ENCODE assay signal across 24 mouse cellular contexts in genomic region chr4:55763112-55763511, GRCm38 (mm10).
DNase-seq lines count a peak whose midpoint lies in the region; ATAC-seq and TF ChIP-seq lines count a peak whose summit lies in the region.
"Had no signal": no experiment of that assay in that cellular context is flagged by ENCODE, and none has a peak within 500 bp of the region (broad histone marks: within the 10 kb centered on the region; RNA-seq: fewer than 3 reads in every experiment).

No protein-coding gene starts in this region.

- no peak overlapping the region for H3K9ac ChIP-seq in liver, adult 2 months (ENCODE audit: low read depth, low read length)
- no peak overlapping the region for H3K9ac ChIP-seq in liver, postnatal 0 days (replicated peaks)
- H3K9ac ChIP-seq in intestine, postnatal 0 days (ENCODE audit: low read depth, low read length): no peak overlapping the region
- no peak overlapping the region for H3K9ac ChIP-seq in forebrain, postnatal 0 days
- H3K9ac ChIP-seq: forebrain, embryonic 13.5 days; hindbrain, embryonic 13.5 days; intestine, embryonic 15.5 days had no signal

- peaks cover 6% of the 10 kb centered on the region; the same call in 1 of the 2 replicates for H3K4me1 ChIP-seq in liver, adult 2 months (ENCODE audit: control insufficient read depth, insufficient read depth, low read length)
- no peaks in the 10 kb centered on the region for H3K4me1 ChIP-seq in liver, postnatal 0 days (ENCODE audit: insufficient read depth)
- H3K4me1 ChIP-seq in intestine, postnatal 0 days (replicated peaks; ENCODE audit: control insufficient read depth, insufficient read depth, low read length): no peaks in the 10 kb centered on the region
- H3K4me1 ChIP-seq in forebrain, postnatal 0 days (ENCODE audit: insufficient read depth): no peaks in the 10 kb centered on the region
- H3K4me1 ChIP-seq: forebrain, embryonic 13.5 days; heart, embryonic 10.5 days; hindbrain, embryonic 13.5 days; intestine, embryonic 15.5 days had no signal

- H3K9me3 ChIP-seq in liver, postnatal 0 days (ENCODE audit: low read length): no peaks in the 10 kb centered on the region
- no peaks in the 10 kb centered on the region for H3K9me3 ChIP-seq in intestine, postnatal 0 days (ENCODE audit: control insufficient read depth)
- no peaks in the 10 kb centered on the region for H3K9me3 ChIP-seq in forebrain, postnatal 0 days (ENCODE audit: low read length)
- H3K9me3 ChIP-seq: forebrain, embryonic 10.5 days; forebrain, embryonic 13.5 days; heart, embryonic 10.5 days; hindbrain, embryonic 10.5 days; hindbrain, embryonic 13.5 days; intestine, embryonic 15.5 days had no signal

- H3K4me2 ChIP-seq in liver, postnatal 0 days (ENCODE audit: low read depth, low read length): no peak overlapping the region
- H3K4me2 ChIP-seq in intestine, postnatal 0 days (replicated peaks; ENCODE audit: low read depth): no peak overlapping the region
- H3K4me2 ChIP-seq in forebrain, postnatal 0 days (ENCODE audit: low read depth): no peak overlapping the region
- H3K4me2 ChIP-seq: forebrain, embryonic 13.5 days; hindbrain, embryonic 13.5 days; intestine, embryonic 15.5 days had no signal

- H3K27me3 ChIP-seq in liver, adult 2 months (ENCODE audit: control insufficient read depth, insufficient read depth, low read length): 0 out of 2 replicates have a peak, but pooled peaks cover 3% of the 10 kb centered on the region
- H3K27me3 ChIP-seq in liver, postnatal 0 days (ENCODE audit: insufficient read depth, low read length): no peaks in the 10 kb centered on the region
- H3K27me3 ChIP-seq in intestine, postnatal 0 days (replicated peaks; ENCODE audit: control insufficient read depth, insufficient read depth, low read length): no peaks in the 10 kb centered on the region
- no peaks in the 10 kb centered on the region for H3K27me3 ChIP-seq in forebrain, postnatal 0 days (ENCODE audit: insufficient read depth, low read length)
- H3K27me3 ChIP-seq: forebrain, embryonic 13.5 days; hindbrain, embryonic 13.5 days; intestine, embryonic 15.5 days had no signal

- no peaks in the 10 kb centered on the region for H3K36me3 ChIP-seq in liver, adult 2 months (ENCODE audit: control insufficient read depth, insufficient read depth, low read length)
- H3K36me3 ChIP-seq in liver, postnatal 0 days (replicated peaks; ENCODE audit: insufficient read depth, low read length): no peaks in the 10 kb centered on the region
- no peaks in the 10 kb centered on the region for H3K36me3 ChIP-seq in intestine, postnatal 0 days (ENCODE audit: control insufficient read depth, insufficient read depth)
- no peaks in the 10 kb centered on the region for H3K36me3 ChIP-seq in forebrain, postnatal 0 days (ENCODE audit: insufficient read depth)
- H3K36me3 ChIP-seq: forebrain, embryonic 10.5 days; heart, embryonic 10.5 days; hindbrain, embryonic 10.5 days; hindbrain, embryonic 13.5 days; intestine, embryonic 15.5 days had no signal

- no peaks in the 10 kb centered on the region for H3K79me2 ChIP-seq in liver, adult 2 months (ENCODE audit: control insufficient read depth, insufficient read depth, low read length)

- WGBS in liver, adult 2 months: 87% methylated on average over 6 of the region's 6 CpGs
- 52% methylated on average over 6 of the region's 6 CpGs for WGBS in liver, postnatal 0 days (ENCODE audit: insufficient replicate concordance)
- WGBS in intestine, postnatal 0 days: 85% methylated on average over 6 of the region's 6 CpGs
- 75% methylated on average over 6 of the region's 6 CpGs for WGBS in forebrain, postnatal 0 days

- no peak for TF ChIP-seq POLR2A in liver, adult 2 months (IDR thresholded peaks at IDR 0.05; ENCODE audit: extremely low read depth, insufficient read depth, low read length)

- ATAC-seq in liver, postnatal 0 days: no peak
- peak; percentile 50 for ATAC-seq in common myeloid progenitor, adult 5-6 weeks (replicated peaks; ENCODE audit: low read depth, poor library complexity, severe bottlenecking)
- ATAC-seq in hematopoietic stem cell, adult 5-6 weeks (replicated peaks in 1 of 2; ENCODE audit: insufficient read depth in 1 of 2, low FRiP score in 2 of 2, low TSS enrichment in 1 of 2, low read depth in 1 of 2, poor library complexity in 2 of 2, severe bottlenecking in 2 of 2): peak; percentile 53 to 69; a peak in 3 of 4 replicates
- ATAC-seq in megakaryocyte progenitor cell, adult 5-6 weeks (replicated peaks; ENCODE audit: poor library complexity): peak; percentile 44; the same call in 1 of the 2 replicates
- no peak for ATAC-seq in intestine, postnatal 0 days
- ATAC-seq in forebrain, postnatal 0 days: no peak
- ATAC-seq: CD4-positive, CD25-positive, alpha-beta regulatory T cell, adult 4 months; forebrain, embryonic 13.5 days; forebrain, embryonic 16.5 days; hindbrain, embryonic 16.5 days had no signal

- no peak for TF ChIP-seq EP300 in liver, postnatal 0 days (IDR thresholded peaks at IDR 0.05; ENCODE audit: low read depth)

- no peak for TF ChIP-seq CTCF in liver, adult 2 months (IDR thresholded peaks at IDR 0.05; ENCODE audit: low read depth, low read length)
- no peak for TF ChIP-seq CTCF in liver, postnatal 0 days (IDR thresholded peaks at IDR 0.05; ENCODE audit: low read depth)
- no peak for TF ChIP-seq CTCF in intestine, postnatal 0 days (IDR thresholded peaks at IDR 0.05; ENCODE audit: low read depth)
- TF ChIP-seq CTCF in forebrain, postnatal 0 days (IDR thresholded peaks at IDR 0.05; ENCODE audit: low read depth): no peak

- H3K27ac ChIP-seq in liver, adult 2 months (replicated peaks; ENCODE audit: insufficient read depth, low read depth, low read length): no peak overlapping the region
- no peak overlapping the region for H3K27ac ChIP-seq in liver, postnatal 0 days (ENCODE audit: low read depth)
- H3K27ac ChIP-seq in intestine, postnatal 0 days (ENCODE audit: low read depth, low read length): no peak overlapping the region
- no peak overlapping the region for H3K27ac ChIP-seq in forebrain, postnatal 0 days (ENCODE audit: low read depth, low read length)
- H3K27ac ChIP-seq: forebrain, embryonic 10.5 days; forebrain, embryonic 13.5 days; heart, embryonic 10.5 days; hindbrain, embryonic 10.5 days; hindbrain, embryonic 13.5 days; intestine, embryonic 15.5 days had no signal

- no peak overlapping the region for H3K4me3 ChIP-seq in liver, adult 2 months (ENCODE audit: insufficient read depth, low read depth, low read length)
- H3K4me3 ChIP-seq in liver, postnatal 0 days (ENCODE audit: low read depth, low read length): no peak overlapping the region
- no peak overlapping the region for H3K4me3 ChIP-seq in intestine, postnatal 0 days (ENCODE audit: low read depth, low read length)
- H3K4me3 ChIP-seq in forebrain, postnatal 0 days (ENCODE audit: low read depth, low read length): no peak overlapping the region
- H3K4me3 ChIP-seq: forebrain, embryonic 10.5 days; forebrain, embryonic 13.5 days; heart, embryonic 10.5 days; hindbrain, embryonic 10.5 days; hindbrain, embryonic 13.5 days; intestine, embryonic 15.5 days had no signal

- DNase-seq in liver, adult 2 months (ENCODE audit: extremely low read depth, low read depth, low spot score): peak; percentile 10
- DNase-seq in liver, postnatal 0 days: no peak
- no peak for DNase-seq in forebrain, postnatal 0 days
- no peak for DNase-seq in testis, postnatal 14 days (ENCODE audit: low spot score)
- DNase-seq: adrenal gland, adult 8-10 months; adrenal gland, postnatal 36 days; cerebellum, adult 11 months; cerebellum, adult 8-10 months; cerebellum, postnatal 10 days; cerebellum, postnatal 36 days; gastrocnemius, postnatal 25 days had no signal

Comparison
In these comparisons a context has a peak if more than half of its experiments do, and no peak if none do; other contexts are left out.
1. ATAC-seq: peak in common myeloid progenitor, adult 5-6 weeks (single experiment), hematopoietic stem cell, adult 5-6 weeks (2 of 2) and megakaryocyte progenitor cell, adult 5-6 weeks (single experiment); none in liver, postnatal 0 days (single experiment), intestine, postnatal 0 days (single experiment) and forebrain, postnatal 0 days (single experiment).